Mouse (Mus musculus) C2C12 (cell line): ENCODE measurements at regions not wholly inside any gene's neighbourhood (a gene's known extent, or its start where the extent isn't known, plus 50 kb on each side); places are given as distances from the start of the nearest gene placed in this dataset.

ENCODE experiments used
- CEBPB ChIP-seq: IDR thresholded peaks from one replicate; pipeline ENCODE4 v1.6.1; 2011; ENCODE audit warnings: low read depth, mild to moderate bottlenecking, control low read depth, moderate library complexity
- CTCF ChIP-seq: IDR thresholded peaks from one replicate; pipeline ENCODE4 v1.5.1; 2011; ENCODE audit not compliant: control insufficient read depth, insufficient read depth, insufficient read length
- MAX ChIP-seq: IDR thresholded peaks from one replicate; pipeline ENCODE4 v1.6.1; 2011; ENCODE audit warnings: mild to moderate bottlenecking, control low read depth
- MYOG ChIP-seq: IDR thresholded peaks from one replicate; pipeline ENCODE4 v1.6.1; 2011; ENCODE audit not compliant: control insufficient read depth, insufficient read length; ENCODE audit errors: extremely low read depth

DNA sequence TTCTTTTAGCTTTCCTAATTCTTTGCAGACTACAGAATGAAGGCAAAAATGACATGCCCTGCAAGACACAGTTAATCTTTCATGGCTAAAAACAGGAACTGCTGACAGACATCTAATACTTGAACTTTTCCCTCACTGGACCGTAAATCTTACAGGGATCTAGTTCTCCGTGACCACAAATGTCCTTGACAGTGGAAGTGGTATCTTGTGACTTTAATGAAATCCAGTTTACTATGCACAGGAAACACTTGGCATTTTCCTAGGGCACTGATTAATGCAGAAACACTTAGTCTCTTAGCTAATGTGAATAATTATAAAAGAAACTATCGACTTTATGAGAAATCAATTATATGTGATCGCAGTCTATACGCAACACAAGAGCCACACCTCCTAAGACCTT is 131.8 kb downstream of the Ptger3 start:
- TF ChIP-seq CTCF (no peak), MYOG (no peak), CEBPB (no peak), MAX (no peak)
